Mouse (Mus musculus) embryonic facial prominence, embryonic 10.5 days (tissue): ENCODE data around the gene Jmjd1c. TPM values are rescaled to one million over a fixed set of nuclear protein-coding genes. Genes with fewer than 3 reads are reported as not detected.

Experiments used
- DNase-seq: peaks from one replicate; pipeline ENCODE4 v3.0.0-alpha.2; 2017; ENCODE audit warnings: low spot score
- H3K27ac ChIP-seq: fragments of 300-500 bp; sonication (generic); replicated peaks from 2 replicates; pipeline ENCODE4 v1.5.1; 2016; ENCODE audit warnings: mild to moderate bottlenecking
- H3K27me3 ChIP-seq: fragments of 300-500 bp; sonication (generic); replicated peaks from 2 replicates; pipeline ENCODE4 v1.6.1; 2016; ENCODE audit warnings: low read depth, mild to moderate bottlenecking; ENCODE audit not compliant: poor library complexity, severe bottlenecking
- H3K36me3 ChIP-seq: fragments of 300-500 bp; sonication (generic); replicated peaks from 2 replicates; pipeline ENCODE4 v1.6.1; 2016; ENCODE audit warnings: mild to moderate bottlenecking, moderate library complexity
- H3K4me1 ChIP-seq: fragments of 300-500 bp; sonication (generic); 2 replicates; pipeline ENCODE4 v1.6.1; 2016
- H3K4me3 ChIP-seq: fragments of 300-500 bp; sonication (generic); 2 replicates; pipeline ENCODE4 v1.5.1; 2016; ENCODE audit warnings: mild to moderate bottlenecking, moderate library complexity
- H3K9me3 ChIP-seq: fragments of 300-500 bp; sonication (generic); 2 replicates; pipeline ENCODE4 v1.6.1; 2016; ENCODE audit warnings: mild to moderate bottlenecking
- WGBS: fragments of 180-500 bp; shearing (Covaris S2); methylation state at CpG from one replicate; pipeline ENCODE4 v1.1.7; 2016; 5-methylcytosine and 5-hydroxymethylcytosine counted together
- polyA plus RNA-seq: library from polyadenylated mRNA; unstranded; fragments of >200 nt; fragmentation: Nextera tagmentation; extraction: Ambion mirVana; gene quantifications from 2 replicates; pipeline ENCODE4 v1.2.1, GENCODE M21; 2016

Jmjd1c gene
- polyA plus RNA-seq, 1 experiment from 2014 or later: 33.1 TPM

DNA sequence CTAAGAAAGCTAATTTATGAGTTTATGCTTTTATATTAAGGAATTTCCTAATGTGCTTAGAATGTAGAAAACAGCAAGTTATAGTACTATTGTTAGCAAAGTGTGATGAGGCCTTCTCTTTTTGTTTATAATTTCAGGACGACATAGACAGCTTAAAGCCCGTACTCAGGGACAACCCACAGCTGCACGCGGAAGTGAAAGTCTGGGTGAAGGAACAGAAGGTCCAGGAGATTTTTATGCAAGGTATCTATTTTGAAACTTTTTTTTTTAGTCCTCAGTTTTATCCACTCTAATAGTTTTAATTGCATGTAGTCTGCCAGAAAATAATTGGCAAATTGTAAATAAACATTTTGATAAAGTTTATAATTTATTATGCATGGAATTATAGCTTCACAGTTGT lies 119.2 kb downstream of the Jmjd1c start:
- no peak for DNase-seq
- no peaks in the 10 kb centered on the region for H3K9me3 ChIP-seq
- WGBS: 86% methylated on average over 4 of the region's 4 CpGs
- no peaks in the 10 kb centered on the region for H3K27me3 ChIP-seq
- peaks cover 29% of the 10 kb centered on the region for H3K36me3 ChIP-seq
- H3K4me3 ChIP-seq: no peak overlapping the region
- H3K27ac ChIP-seq: no peak overlapping the region
- peaks cover 3% of the 10 kb centered on the region for H3K4me1 ChIP-seq

DNA sequence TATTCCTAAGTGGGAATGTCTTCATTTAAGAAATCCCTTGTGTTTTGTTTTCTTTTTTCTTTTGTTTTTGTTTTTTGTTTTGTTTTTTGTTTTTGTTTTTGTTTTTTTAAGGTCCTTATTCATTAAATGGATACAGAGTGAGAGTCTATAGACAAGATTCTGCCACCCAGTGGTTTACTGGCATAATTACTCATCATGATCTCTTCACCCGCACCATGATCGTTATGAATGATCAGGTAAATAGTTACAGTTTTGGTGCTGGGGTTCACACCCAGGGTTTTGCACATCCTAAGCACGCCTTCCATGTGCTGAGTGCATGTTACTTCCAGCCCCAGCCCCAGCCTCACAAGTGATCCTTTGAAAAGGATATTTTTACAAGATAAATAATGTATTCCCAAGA lies 120.9 kb downstream of the Jmjd1c start:
- H3K27ac ChIP-seq: no peak overlapping the region
- H3K4me1 ChIP-seq: no peaks in the 10 kb centered on the region
- H3K36me3 ChIP-seq: peaks cover 47% of the 10 kb centered on the region
- no peak overlapping the region for H3K4me3 ChIP-seq
- WGBS: 82% methylated on average over 3 of the region's 3 CpGs
- DNase-seq: no peak
- H3K9me3 ChIP-seq: no peaks in the 10 kb centered on the region
- no peaks in the 10 kb centered on the region for H3K27me3 ChIP-seq

DNA sequence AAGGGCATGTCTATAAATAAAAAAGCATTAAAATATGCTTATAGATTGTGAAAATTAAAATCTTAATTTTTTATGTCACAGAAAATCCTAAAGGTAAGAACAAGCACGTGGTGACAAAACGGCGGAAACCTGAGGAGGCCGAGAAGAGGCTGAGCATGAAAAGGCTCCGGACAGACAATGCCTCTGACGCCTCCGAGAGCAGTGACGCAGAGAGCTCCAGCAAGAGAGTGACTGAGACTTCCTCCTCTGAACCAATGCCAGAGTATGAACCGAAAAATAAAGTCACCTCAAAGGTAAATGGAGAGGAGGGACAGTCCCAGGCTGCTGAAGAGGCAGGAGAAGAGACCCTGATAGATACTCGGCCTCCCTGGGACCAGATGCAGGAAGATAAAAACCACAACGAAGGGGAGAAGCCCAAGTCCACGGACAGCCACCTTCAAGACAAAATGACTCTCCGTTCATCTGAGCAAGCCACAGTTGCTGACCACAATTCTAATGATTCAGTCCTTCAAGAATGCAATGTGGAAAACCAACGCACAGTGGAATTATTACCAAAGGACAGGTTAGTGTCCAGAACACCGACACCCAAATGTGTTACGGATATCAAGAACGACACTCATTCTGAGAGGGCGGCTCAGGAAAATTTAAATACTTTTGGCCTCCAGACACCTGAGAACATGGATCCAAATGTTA lies 123.1 kb downstream of the Jmjd1c start:
- Histone ChIP-seq H3K27ac (no peak overlapping the region), H3K4me1 (no peaks in the 10 kb centered on the region), H3K4me3 (no peak overlapping the region), H3K9me3 (no peaks in the 10 kb centered on the region), H3K27me3 (no peaks in the 10 kb centered on the region), H3K36me3 (peaks cover 55% of the 10 kb centered on the region)
- no peak for DNase-seq
- 95% methylated on average over 18 of the region's 18 CpGs for WGBS

DNA sequence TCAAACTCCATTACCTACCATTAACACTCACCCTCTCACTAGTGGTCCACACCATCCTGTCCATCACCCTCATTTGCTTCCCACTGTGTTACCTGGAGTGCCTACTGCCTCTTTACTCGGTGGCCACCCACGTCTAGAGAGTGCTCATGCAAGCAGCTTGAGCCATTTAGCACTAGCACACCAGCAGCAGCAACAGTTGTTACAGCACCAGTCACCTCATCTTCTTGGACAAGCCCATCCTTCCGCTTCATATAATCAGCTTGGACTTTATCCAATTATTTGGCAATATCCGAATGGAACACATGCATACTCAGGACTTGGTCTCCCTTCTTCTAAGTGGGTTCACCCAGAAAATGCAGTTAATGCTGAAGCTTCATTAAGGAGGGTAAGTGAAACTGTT lies 124.3 kb downstream of the Jmjd1c start:
- Histone ChIP-seq H3K4me1 (no peaks in the 10 kb centered on the region), H3K9me3 (no peaks in the 10 kb centered on the region), H3K4me3 (no peak overlapping the region), H3K36me3 (peaks cover 67% of the 10 kb centered on the region), H3K27me3 (no peaks in the 10 kb centered on the region), H3K27ac (no peak overlapping the region)
- DNase-seq: no peak
- 91% methylated on average over 4 of the region's 4 CpGs for WGBS

DNA sequence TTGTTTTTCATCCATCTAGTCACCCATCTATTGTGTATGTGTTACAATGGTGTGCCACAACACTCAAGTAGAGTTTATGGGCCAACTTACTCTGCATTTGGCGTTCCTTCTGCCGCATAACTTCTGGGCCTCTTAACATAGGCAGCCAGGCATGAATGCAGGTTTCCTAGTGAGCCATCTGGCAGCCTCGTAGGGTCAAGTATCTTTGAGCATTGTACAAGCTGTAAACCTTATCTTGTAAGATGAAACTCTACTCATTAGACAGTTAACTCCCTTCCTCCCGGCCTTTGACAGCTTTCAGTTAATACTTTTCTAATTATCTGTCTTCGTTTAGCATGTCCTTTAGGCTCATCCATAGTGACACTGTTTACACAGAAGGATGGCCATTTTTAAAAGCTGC lies 125.4 kb downstream of the Jmjd1c start:
- no peaks in the 10 kb centered on the region for H3K4me1 ChIP-seq
- H3K4me3 ChIP-seq: no peak overlapping the region
- H3K27ac ChIP-seq: no peak overlapping the region
- no peaks in the 10 kb centered on the region for H3K27me3 ChIP-seq
- WGBS: 68% methylated on average over 5 of the region's 5 CpGs
- peaks cover 77% of the 10 kb centered on the region for H3K36me3 ChIP-seq
- H3K9me3 ChIP-seq: no peaks in the 10 kb centered on the region
- no peak for DNase-seq

DNA sequence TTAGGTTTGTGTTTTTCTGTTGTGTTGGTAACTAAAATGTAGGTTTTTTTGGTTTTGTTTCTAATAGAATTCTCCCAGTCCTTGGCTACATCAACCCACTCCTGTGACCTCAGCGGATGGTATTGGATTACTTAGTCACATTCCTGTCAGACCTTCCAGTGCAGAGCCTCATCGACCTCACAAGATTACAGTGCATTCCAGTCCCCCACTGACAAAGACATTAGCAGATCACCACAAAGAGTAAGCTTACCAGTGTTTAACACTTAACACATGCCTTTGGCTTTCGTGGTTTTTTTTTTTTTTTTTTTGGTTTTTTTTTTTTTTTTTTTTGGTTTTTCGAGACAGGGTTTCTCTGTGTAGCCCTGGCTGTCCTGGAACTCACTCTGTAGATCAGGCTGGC lies 128.0 kb downstream of the Jmjd1c start:
- H3K27me3 ChIP-seq: no peaks in the 10 kb centered on the region
- no peaks in the 10 kb centered on the region for H3K9me3 ChIP-seq
- no peaks in the 10 kb centered on the region for H3K4me1 ChIP-seq
- H3K4me3 ChIP-seq: no peak overlapping the region
- 58% methylated on average over 3 of the region's 4 CpGs for WGBS
- H3K36me3 ChIP-seq: peaks cover 83% of the 10 kb centered on the region
- DNase-seq: no peak
- no peak overlapping the region for H3K27ac ChIP-seq

DNA sequence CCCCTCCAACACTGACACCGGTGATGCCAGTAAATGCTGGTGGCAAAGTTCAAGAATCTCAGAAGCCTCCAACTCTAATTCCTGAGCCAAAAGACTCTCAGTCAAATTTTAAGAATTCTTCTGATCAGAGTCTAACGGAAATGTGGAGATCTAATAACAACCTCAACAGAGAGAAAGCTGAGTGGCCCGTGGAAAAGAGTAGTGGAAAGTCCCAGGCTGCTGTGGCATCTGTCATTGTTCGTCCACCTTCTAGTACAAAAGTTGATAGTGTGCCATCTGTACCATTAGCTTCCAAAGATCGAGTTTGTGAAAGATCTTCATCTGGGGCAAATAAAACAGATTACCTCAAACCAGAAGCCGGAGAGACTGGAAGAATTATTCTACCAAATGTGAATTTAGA lies 129.6 kb downstream of the Jmjd1c start:
- H3K4me1 ChIP-seq: no peaks in the 10 kb centered on the region
- no peak for DNase-seq
- H3K9me3 ChIP-seq: no peaks in the 10 kb centered on the region
- 93% methylated on average over 6 of the region's 6 CpGs for WGBS
- H3K27me3 ChIP-seq: no peaks in the 10 kb centered on the region
- H3K4me3 ChIP-seq: no peak overlapping the region
- peaks cover 80% of the 10 kb centered on the region for H3K36me3 ChIP-seq
- H3K27ac ChIP-seq: no peak overlapping the region

DNA sequence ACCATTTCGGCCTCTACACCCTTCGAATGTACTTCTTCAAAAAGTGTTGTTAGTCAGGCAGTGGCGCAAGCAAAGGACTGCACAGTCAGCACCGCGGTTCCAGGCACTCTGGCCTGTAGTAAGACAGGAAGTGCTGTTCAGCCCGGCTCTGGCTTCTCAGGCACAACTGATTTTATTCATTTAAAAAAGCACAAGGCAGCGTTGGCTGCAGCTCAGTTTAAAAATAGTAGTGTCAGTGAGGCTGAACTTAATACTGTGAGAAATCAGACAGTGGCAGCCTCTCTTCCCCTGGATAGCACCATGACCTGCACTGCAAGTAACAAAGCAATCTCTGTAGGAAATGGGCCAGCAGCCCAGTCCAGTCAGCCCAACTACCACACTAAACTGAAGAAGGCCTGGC lies 130.2 kb downstream of the Jmjd1c start:
- Histone ChIP-seq H3K4me3 (no peak overlapping the region), H3K27ac (no peak overlapping the region), H3K36me3 (peaks cover 80% of the 10 kb centered on the region), H3K4me1 (no peaks in the 10 kb centered on the region), H3K27me3 (no peaks in the 10 kb centered on the region), H3K9me3 (no peaks in the 10 kb centered on the region)
- DNase-seq: no peak
- WGBS: 84% methylated on average over 7 of the region's 7 CpGs

DNA sequence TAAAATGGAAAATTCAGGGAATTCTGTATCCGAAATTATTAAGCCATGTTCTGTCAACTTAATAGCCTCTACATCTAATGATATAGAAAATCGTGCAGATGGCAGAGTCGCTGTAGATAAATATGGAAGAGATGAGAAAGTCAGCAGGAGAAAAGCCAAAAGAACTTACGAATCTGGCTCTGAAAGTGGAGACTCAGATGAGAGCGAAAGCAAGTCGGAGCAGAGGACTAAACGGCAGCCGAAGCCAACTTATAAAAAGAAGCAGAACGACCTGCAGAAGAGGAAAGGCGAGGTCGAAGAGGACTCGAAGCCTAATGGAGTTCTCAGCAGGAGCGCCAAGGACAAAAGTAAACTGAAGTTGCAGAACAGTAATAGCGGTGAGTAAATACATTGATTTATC lies 130.6 kb downstream of the Jmjd1c start:
- peaks cover 80% of the 10 kb centered on the region for H3K36me3 ChIP-seq

DNA sequence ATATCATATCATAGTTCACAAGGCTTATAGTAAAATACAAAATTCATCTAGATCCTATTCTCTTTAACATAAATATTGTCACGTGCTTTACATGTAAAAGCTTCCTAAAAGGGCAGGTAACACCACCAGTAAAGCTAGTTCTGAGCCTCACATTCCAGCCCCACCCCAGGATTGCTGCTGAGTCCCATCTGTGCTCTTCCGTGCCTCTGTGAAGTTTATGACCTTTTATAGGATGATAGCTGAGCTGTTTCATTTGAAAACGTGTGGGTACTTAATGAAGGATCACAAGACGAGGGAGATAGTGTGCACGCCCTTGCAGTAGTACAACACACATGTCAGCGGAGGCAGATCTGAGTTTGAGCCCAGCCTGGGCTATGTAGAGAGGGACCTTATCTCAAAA lies 134.5 kb downstream of the Jmjd1c start:
- H3K9me3 ChIP-seq: no peaks in the 10 kb centered on the region
- H3K27ac ChIP-seq: no peak overlapping the region
- no peaks in the 10 kb centered on the region for H3K27me3 ChIP-seq
- no peak overlapping the region for H3K4me3 ChIP-seq
- WGBS: 88% methylated on average over 6 of the region's 6 CpGs
- peaks cover 92% of the 10 kb centered on the region for H3K36me3 ChIP-seq
- no peaks in the 10 kb centered on the region for H3K4me1 ChIP-seq
- DNase-seq: no peak

More for the DNA sequence above, 130.6 kb downstream of the Jmjd1c start:
- Histone ChIP-seq H3K4me1 (no peaks in the 10 kb centered on the region), H3K27ac (no peak overlapping the region), H3K27me3 (no peaks in the 10 kb centered on the region), H3K4me3 (no peak overlapping the region), H3K9me3 (no peaks in the 10 kb centered on the region)
- no peak for DNase-seq
- 94% methylated on average over 14 of the region's 14 CpGs for WGBS

DNA sequence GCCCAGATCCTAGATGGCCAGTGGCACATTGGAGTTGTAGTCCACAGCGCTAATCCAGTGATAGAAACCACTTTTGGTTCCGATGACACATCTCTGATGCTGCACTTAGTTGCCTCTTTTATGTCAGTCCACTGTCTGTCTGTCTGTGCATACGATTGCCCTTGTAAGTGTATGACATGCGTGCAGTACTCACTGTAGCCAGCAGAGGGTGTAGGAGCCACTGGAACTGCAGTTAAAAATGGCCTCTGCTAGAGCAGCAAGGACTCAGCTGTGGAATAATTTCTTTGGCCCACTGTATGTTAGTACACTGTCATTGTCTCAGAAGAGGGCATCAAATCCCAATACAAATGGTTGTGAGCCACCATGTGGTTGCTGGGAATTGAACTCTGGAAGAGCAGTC lies 151.2 kb downstream of the Jmjd1c start:
- H3K27me3 ChIP-seq: no peaks in the 10 kb centered on the region
- H3K9me3 ChIP-seq: no peaks in the 10 kb centered on the region
- peaks cover 96% of the 10 kb centered on the region for H3K36me3 ChIP-seq
- H3K4me1 ChIP-seq: no peaks in the 10 kb centered on the region
- 90% methylated on average over 4 of the region's 4 CpGs for WGBS
- H3K4me3 ChIP-seq: no peak overlapping the region
- no peak overlapping the region for H3K27ac ChIP-seq
- peak; percentile 51 for DNase-seq

DNA sequence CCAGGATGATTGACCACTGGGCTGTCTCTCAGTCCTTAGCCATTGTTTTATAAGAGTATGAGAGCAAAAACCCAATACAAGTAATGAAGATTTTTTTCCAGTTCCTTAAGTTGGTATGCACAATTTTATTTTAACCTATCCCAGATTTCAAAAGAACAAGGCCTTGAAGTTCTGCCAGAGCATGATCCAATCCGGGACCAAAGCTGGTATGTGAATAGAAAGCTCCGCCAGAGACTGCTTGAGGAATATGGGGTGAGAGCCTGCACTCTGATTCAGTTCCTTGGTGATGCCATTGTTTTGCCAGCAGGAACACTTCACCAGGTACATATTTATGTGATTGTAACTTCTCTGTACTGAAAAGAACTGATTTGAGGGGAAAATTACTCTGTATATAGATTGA lies 153.6 kb downstream of the Jmjd1c start:
- peaks cover 94% of the 10 kb centered on the region for H3K36me3 ChIP-seq
- DNase-seq: no peak

DNA sequence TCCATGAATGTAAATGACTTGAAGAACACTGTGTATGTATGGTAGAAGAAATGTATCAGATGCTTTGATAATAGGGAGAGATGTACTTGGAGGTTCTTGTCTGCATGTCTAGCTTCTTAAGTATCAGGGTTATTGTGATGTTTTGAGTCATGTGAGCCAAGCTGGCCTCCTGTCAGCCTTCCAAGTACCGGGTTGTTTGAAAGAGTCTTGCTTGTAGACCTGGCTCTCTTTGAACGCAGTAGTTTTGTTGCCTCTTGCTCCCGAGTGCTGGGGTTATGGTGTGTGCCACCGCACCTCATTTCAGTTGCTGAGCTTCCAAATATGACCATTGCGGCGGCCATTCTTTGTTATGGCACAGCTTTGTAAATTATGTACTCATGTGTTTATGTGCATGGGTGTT lies 154.9 kb downstream of the Jmjd1c start:
- no peak overlapping the region for H3K27ac ChIP-seq

More for the DNA sequence above, 153.6 kb downstream of the Jmjd1c start:
- WGBS: 95% methylated on average over 2 of the region's 2 CpGs
- H3K4me1 ChIP-seq: no peaks in the 10 kb centered on the region
- H3K27ac ChIP-seq: no peak overlapping the region
- H3K4me3 ChIP-seq: no peak overlapping the region
- H3K9me3 ChIP-seq: no peaks in the 10 kb centered on the region
- H3K27me3 ChIP-seq: no peaks in the 10 kb centered on the region

More for the DNA sequence above, 154.9 kb downstream of the Jmjd1c start:
- H3K4me1 ChIP-seq: no peaks in the 10 kb centered on the region
- no peaks in the 10 kb centered on the region for H3K9me3 ChIP-seq
- H3K27me3 ChIP-seq: no peaks in the 10 kb centered on the region
- no peak overlapping the region for H3K4me3 ChIP-seq
- DNase-seq: no peak
- H3K36me3 ChIP-seq: peaks cover 95% of the 10 kb centered on the region
- WGBS: 93% methylated on average over 6 of the region's 6 CpGs
